ENCODE assay signal across 1 mouse cellular context in genomic region chr11:50198219-50198846, GRCm38 (mm10).
TF ChIP-seq lines count a peak whose summit lies in the region.

No protein-coding gene starts in this region.

TF ChIP-seq in myocyte, 11 proteins besides CTCF, POLR2A, EP300 and RAD21:
- TF ChIP-seq CEBPB (IDR thresholded peaks at IDR 0.05; ENCODE audit: insufficient read depth, poor library complexity, severe bottlenecking) (no peak), MAX (IDR thresholded peaks at IDR 0.05; ENCODE audit: low read depth) (no peak), REST (IDR thresholded peaks at IDR 0.05; ENCODE audit: insufficient read depth, insufficient read length) (no peak), TCF12 (IDR thresholded peaks at IDR 0.05; ENCODE audit: insufficient read depth, poor library complexity, severe bottlenecking) (no peak), POLR2AphosphoS2 (IDR thresholded peaks at IDR 0.05; ENCODE audit: insufficient read length, low read depth) (peak; percentile 93), MYOG (IDR thresholded peaks at IDR 0.05; ENCODE audit: control insufficient read depth in 1 of 3, insufficient read depth in 1 of 3, insufficient read length in 2 of 3, low read depth in 2 of 3) (no peak), USF1 (IDR thresholded peaks at IDR 0.05; ENCODE audit: low read depth) (no peak), TCF3 (IDR thresholded peaks at IDR 0.05; ENCODE audit: insufficient read length, low read depth) (no peak), SRF (IDR thresholded peaks at IDR 0.05; ENCODE audit: control insufficient read depth, insufficient read length, low read depth) (no peak)
